Mouse (Mus musculus) neural tube, embryonic 10.5 days (tissue): ENCODE data around the gene Atad1.
A peak's percentile ranks its signal among the peaks of the same experiment; 100 is the strongest.
"Not testable (repeated sequence)": the region's sequence is repeated elsewhere in the genome, so short reads cannot be mapped to it uniquely, and the experiment has no call there.

Source experiments
- DNase-seq: peaks from one replicate; pipeline ENCODE4 v3.0.0-alpha.2; 2017; ENCODE audit warnings: low spot score; ENCODE audit errors: extremely low spot score

The Atad1 gene

DNA sequence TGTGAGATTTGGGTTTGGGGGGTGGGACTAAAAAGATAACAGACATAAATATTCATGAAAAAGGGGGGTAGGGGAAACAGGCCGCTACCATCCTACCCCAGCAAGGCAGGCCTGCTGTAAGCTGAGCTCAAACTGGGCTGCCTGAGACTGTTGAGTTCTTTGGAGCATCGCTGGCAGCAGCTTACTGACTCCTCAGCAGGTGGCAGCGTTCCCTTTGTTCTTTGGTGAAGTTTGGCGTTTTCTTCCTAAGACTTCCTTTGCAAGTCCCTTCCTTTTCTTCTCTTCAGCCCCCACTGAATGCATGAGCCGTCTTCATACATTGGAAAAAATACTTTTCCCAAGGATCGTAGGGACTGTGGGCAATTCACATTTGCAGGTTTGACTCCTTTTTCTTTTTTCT lies 9.8 kb upstream of the Atad1 start:
- DNase-seq = no peak

DNA sequence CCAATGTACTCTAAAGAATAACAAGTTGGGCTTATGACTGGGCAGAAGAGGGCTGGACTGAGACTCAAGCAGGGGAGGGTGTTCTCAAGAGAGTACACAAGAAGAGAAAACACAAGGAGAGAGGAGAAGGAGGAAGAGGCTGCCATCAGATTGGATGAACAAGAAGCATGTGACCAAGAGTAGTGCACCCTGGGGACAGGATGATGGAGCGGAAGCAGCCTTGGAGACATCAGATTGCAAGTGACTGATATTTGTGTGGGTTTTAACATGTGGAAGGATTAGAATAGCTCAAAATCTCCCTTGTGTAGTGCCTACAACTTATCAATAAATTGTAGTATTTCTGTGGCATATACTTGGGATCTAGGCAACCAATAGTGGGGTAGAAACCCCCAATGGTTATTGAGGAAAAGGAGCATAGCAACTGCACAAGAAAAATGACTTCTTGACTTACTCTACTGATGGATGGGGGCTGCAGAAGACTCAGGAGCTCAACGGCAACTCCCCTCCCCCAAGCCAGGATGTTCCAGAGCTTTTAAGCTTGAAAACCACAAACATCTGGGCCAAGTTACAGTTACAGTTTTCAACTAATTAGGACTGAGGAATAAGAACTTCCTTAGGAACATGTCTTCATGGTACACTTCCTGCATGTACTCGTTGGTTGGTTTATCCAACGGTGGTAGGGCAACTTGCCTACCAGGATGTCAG lies 1.2 kb upstream of the Atad1 start:
- no peak for DNase-seq

DNA sequence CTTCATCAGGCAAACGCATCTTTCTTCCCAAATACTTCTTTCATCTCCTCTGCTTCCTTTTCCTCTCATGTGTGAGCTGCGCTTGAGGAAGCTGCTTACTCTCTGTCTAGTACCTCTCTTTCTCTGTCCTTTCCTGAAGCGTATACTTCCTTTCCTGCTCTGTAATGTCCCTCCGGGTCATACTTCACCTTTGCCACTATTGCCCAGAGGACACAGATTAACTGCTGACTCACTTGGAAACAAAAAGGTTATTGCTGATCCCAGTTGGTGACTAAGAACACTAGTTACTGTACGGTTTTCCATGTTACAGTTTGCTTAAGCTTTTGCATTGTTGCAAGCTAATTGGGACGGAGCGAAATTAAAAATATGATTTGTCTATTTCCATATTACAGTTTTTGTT lies 1.7 kb downstream of the Atad1 start:
- no peak for DNase-seq

DNA sequence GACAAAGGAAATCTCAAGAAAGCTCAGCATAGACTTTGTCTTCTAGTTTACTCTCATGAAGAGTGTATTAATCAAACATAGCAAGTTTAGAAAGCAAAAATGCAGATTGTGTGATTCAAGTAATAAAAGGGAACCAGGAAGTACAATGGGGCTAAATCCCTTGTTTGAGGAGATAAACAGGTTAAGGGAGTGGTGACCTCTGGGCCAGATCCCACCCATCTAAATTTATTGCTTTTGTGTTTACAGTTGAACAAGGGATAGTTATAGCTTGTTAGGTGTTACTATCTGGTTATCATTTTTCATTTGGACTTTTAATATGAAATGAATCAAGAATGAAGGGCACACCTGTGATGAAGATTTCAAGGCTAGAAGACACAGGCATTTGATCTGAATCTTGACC lies 6.7 kb downstream of the Atad1 start:
- no peak for DNase-seq

DNA sequence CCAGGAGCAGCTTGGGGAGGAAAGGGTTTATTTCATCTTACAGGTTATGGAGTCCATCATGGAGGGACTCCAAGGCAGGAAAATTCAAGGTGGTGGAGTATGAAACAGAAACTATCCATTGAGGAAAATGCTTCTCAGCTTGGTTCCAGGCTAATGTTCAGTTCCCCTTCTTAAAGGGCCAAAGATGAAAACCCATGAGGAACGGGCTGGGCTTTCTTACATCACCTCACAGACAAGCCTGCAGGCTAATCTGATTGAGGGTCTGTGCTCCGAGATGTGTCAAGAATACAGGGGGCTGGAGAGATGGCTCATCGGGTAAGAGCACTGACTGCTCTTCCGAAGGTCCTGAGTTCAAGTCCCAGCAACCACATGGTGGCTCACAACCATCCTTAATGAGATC lies 9.8 kb downstream of the Atad1 start:
- no peak for DNase-seq

DNA sequence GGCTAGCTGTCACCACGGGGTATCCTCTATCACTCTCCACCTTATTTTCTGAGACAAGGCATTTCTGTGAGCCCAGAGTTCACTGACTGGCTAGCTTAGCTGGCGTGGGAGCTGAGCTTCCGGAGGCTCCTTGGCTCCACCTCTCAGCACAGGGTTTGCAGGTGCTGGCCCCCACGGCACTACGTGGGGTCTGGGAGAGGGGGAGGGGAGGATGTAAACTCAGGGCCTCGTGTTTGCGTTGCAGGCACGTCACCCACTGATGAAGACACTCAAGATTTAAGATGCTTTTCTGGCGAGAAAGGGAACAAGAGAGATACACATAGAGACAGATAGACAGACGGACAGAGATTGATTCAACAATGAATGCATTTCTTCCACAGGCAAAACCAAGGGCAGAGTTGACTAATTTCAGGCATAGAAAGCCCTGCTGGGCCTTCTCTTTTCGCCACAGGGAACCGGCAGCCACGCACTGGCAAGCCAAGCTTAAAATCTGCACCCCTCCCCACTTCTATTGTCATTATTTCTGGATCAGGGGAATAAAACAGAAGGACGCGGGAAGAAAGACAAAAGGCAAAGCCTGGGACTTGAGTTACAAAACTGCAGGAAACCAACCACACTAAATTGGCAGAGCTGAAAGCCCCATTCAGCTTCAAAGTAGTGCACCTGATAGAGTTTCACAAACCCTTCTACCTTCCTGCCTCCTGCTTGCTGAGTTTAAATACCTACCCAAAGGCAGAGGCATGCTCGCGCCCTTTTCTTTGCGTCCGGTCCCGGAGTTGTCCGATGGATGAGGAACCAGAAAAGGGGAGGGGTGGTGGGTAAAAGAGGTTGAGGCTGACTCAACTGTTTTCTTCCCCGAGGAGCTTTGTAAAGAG lies 12.9 kb downstream of the Atad1 start:
- DNase-seq = peak; percentile 53

DNA sequence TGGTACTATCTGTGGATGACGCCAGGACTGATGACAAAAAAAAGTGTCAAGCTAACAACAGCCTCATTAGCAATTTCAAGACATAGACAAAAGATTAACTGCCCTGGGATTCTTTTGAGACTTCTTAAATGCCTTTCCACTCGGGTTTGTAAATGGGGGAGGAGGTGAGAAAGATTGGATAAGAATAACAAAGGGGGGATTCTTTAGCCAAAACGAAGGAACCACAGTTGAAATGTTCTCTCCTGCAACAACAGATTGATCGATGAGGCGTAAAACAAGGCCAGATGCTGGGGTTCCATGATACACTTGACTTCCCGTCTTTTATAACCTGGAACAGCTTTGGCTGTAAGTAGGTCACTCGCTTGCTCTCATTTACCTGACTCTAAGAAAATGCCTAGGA lies 15.8 kb downstream of the Atad1 start:
- DNase-seq = peak; percentile 34

DNA sequence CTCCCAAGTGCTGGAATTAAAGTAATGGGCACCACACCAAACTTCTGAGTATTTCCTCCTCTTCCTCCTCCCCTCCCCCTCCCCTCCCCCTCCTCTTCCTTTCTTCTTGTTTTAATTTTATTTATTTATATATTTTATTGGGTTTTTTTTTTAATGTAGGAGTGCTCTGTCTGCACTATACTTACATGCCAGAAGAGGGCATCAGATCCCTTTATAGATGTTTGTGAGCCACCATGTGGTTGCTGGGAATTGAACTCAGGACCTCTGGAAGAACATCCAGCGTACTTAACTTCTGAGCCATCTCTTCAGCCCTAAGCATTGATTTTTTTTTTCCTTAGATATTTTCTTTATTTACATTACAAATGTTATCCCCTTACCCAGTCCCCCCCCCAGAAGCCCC lies 19.3 kb downstream of the Atad1 start:
- no peak for DNase-seq

DNA sequence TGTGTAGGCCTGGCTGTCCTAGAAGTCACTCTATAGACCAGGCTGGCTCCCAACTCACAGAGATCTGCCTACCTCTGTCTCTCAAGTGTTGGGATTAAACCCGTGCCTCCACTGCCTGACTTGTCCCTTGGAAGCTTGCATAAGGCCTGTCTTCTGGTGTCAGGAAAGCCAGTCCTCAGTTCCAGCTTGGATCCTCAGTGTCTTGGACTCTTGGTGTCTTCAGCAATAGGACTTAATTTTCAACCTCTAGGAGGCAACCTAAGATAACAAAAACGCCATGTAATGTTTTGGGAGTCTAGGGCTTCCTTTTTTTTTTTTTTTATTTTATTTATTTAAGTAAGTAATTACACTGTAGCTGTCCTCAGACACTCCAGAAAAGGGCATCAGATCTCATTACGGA lies 22.0 kb downstream of the Atad1 start:
- DNase-seq = no peak

DNA sequence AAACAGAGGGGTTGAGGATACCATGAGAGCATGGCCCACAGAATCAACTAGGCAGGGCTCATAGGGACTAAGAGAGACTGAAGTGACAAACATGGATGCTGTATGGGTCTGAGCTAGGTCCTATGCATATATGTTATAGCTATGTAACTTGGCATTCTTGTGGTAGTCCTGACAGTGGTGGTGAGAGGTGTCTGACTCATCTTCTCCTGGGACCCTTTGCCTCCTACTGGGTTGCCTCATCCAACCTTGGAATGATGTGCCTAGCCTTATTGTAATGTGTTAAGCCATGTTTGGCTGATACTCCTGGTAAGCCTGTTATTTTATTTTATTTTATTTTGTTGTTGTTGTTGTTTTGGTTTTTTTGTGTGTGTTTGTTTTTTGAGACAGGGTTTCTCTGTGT lies 23.9 kb downstream of the Atad1 start:
- DNase-seq = no peak

DNA sequence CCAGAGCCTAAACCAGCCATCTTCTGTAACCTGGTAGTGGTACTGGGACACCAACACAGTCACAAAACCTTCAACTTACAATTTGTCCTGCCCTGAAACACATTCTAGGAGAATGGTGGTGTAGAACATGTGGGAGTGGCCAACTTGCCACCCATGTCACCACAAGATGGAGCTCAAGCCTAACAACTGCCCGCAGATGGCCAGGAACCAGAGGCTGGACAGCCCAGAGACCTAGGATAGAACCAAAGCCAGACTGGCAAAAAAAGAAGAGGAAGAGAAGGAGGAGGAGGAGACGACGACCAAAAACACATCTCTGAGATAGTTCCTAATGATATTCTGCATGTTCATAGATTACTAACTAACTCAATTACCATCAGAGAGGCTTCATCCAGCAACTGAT lies 24.4 kb downstream of the Atad1 start:
- DNase-seq = peak; percentile 61

DNA sequence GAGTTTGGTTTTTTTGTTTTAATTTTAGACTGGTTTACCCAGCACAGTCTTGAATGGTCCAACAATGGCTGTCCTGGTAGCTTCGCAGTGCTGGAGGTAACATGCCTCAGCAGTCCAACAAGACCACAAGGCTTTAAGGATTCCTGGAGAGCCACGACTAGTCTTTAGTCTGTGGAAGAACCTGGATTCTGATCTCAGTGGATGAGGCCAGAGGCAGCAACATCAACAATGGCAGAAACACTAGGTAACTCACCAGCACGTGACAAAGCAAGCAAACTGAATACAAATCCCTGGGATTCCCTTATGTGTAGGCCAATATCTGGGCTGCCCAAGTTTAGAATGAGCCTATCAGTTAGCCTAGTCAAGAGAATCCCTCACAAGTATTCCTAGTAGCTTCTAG lies 26.1 kb downstream of the Atad1 start:
- DNase-seq = no peak

DNA sequence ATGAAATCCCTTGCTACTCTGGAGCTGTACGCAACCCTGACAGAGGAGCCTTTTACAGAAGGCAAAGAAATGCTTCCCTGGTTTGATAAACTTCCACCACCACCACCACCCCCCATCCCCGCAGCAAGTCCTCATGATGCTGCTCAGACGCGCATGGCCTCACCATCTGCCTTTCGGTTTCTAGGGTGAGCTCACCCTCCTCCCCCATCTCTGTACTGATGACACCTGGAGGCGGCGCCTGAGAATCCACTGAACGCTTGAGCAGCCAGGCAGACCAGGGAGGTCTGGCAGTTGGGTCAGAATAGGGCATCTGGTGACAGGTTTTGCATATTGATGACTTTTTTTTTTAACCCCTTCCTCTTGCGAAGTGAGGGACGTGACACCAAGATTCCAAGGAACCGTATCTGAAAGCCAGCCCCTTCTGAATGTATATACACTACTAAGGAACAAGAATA lies 27.0 kb downstream of the Atad1 start:
- peak; percentile 74 for DNase-seq

DNA sequence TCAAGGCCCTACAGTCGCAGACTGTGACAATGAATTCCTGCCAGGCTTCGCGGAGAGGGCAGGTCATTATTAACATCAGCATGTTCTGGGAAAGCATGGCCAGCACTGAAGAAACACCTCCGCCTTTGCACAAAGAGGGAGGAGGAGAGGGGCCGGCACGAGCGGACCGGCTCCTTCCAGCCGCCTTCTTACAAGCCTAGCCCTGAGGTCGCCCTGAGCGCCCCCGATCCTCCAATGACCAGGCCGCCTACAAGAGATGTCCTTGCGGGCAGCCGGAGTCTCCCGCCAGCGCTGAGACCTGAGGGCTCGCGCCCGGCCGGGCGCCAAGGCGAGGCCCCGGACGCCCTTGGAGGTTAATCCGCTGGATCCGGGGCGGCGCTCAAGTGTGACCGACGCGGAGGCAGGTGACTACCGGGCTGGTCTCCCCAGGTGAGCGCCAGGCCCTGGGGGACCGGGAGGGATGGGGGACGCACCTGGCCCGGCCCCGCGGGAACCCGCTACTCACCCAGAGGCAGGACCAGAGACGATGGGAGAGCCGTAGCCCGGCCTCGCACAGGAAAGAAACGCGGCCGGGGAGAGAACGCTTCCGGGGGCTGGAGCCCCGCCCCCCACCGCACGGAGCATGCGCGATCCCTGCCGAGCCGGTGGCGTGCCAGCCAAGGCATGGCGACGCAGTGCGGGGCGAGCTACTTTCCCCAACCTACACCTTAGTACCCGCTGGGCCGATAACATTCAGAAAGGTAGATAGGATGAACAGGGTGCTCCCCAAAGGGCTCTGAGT lies 27.6 kb downstream of the Atad1 start:
- peak; percentile 93 for DNase-seq

DNA sequence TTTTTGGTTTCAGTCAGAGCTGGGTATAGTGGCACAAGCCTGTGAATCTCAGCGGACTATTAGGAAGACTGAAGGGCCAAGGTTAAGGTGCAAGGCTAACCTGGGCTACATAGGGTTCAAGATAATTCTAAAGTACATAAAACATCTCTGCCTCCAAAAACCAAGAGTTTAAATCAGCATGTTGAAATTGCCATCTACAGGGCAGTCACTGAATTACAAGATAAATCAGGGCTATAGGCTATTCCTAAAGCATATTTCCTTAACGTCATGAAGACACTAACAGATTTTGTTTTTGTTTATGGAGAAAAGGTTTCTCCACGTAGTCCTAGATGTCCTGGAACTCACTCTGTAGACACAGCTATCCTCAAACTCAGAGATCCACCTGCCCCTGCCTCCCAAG lies 29.3 kb downstream of the Atad1 start:
- DNase-seq = no peak

DNA sequence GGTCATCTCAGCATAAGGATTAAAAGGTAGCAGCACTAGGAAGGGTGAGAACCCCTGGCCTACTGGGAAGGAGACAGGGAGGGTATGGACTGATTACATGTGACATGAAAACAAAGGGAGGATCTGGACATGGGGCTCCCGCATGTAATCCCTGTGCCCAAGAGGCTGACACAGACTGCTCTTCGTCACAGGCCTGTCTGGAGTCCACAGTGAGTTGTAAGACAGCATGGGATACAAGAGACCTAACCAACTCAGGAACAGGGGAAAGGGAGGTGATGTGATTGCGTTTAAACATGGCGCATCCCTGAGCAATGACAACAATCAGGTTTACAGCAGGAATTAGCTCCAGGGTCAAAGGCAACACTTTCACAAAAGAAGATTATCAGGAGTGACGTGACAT lies 30.6 kb downstream of the Atad1 start:
- no peak for DNase-seq

DNA sequence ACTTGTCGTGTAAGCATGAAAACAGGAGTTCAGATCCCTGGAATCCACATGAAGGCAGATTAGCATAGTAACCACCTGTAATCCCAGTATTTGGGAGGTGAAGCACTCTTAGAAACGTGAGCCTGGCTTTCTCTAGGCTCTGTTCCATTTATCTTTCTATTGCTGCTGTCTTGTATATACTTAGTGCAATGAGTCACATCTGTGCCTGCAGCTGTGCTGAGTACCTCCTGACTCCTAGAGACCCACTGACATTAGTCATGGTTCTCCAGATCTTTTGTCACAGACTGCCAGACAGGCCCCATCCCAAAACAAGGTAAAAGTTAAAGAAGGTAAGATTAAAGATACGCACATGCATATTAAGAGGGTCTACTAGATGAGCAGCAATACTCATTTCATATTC lies 37.4 kb downstream of the Atad1 start:
- DNase-seq = no peak

DNA sequence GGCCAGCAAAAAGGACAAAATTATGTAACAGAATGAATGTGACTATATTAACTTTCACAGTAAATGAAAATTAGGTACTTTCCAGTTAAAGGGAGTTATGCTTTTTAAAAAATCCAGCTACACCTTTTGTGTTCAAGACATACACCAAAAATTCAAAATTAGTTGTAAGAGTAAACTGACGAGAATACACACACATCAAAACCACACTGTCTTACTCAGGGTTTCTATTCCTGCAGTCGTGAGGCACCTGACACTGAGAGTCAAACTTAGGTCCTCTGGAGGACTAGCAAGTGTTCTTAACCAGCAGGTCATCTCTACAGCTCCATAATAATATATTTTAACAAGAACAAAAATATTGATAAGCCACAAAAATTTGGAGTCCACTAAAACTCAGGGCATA lies 42.9 kb downstream of the Atad1 start:
- DNase-seq = no peak

DNA sequence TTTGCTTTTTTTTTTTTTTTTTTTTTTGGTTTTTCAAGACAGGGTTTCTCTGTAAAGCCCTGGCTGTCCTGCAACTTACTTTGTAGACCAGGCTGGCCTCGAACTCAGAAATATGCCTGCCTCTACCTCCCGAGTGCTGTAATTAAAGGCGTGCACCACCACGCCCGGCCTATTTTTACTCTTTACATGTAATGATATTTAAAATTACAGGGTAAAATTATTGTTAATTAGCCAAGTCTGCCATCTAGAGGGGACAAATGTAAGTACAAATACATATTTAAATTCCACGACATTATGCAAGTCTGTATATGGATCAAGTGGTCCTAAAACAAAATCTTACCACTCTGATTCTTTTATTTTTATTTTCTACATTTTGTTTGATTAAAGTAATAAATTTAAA lies 49.9 kb downstream of the Atad1 start:
- no peak for DNase-seq

DNA sequence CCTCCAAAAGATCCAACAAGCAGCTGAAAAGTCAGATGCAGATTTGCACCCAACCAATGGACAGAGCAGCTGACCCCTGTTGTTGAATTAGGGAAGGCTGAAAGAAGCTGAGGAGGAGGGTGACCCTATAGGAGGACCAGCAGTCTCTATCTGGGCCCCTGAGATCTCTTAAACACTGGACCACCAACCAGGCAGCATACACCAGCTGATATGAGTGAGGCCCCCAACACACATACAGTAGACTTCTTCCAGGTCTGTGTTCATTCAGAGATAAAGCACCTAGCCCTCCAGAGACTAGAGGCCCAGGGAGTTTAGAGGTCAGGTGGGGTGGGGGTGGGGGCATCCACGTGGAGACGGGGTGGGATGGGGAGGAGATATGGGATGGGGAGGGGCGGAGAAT lies 51.4 kb downstream of the Atad1 start:
- not testable (repeated sequence) for DNase-seq

DNA sequence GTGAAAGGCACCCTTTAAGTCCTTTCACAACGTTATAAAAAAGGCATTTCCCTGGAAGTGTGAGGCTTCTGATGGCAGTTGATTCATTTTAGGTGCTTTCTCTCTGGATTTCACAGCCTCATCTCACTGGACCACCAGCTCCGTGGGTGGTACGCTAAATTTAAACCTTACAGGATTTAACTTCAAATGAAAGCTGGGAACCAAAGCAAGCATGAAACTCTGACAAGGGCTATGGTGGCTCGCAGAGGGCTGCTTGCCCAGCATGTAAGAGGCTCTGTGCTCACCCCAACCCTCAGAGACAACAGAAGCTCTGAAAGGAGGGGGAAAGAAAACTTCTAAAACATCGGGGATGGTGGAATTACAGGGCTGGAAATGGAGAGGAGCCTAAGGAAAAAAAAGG lies 51.9 kb downstream of the Atad1 start:
- DNase-seq = no peak

DNA sequence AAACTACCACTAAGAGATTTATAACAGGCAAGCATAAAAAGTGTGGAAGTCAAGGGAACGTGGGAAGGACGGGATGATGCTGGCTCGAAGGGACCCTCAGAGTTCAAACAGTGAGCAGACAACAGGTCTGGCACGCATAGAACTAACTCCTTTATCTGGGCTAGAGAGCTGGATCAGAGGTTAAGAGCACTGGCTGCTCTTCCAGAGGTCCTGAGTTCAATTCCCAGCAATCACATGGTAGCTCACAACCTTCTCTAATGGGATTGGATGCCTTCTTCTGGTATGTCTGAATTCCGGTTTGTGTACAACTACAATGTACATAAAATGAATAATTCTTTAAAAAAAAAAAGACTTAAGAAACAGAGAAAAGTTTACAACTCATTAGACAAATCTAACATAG lies 56.5 kb downstream of the Atad1 start:
- no peak for DNase-seq
